Mouse (Mus musculus) megakaryocyte, embryonic 14.5 days (primary cell): ENCODE measurements around the gene Slc25a24. TPM values are rescaled to one million over a fixed set of nuclear protein-coding genes. Genes with fewer than 3 reads are reported as not detected.

ENCODE experiments used
- H3K27me3 ChIP-seq: replicated peaks from 2 replicates; pipeline ENCODE3; 2012; ENCODE audit warnings: inconsistent platforms
- H3K36me3 ChIP-seq: replicated peaks from 2 replicates; pipeline ENCODE3; 2012; ENCODE audit warnings: low read length, inconsistent platforms, mixed read lengths
- H3K4me1 ChIP-seq: 2 replicates; pipeline ENCODE4 v1.6.1; 2012; ENCODE audit warnings: inconsistent platforms
- H3K4me3 ChIP-seq: replicated peaks from 2 replicates; pipeline ENCODE3; 2012; ENCODE audit warnings: moderate library complexity, mild to moderate bottlenecking, inconsistent platforms
- H3K9me3 ChIP-seq: 2 replicates; pipeline ENCODE4 v1.6.1; 2012; ENCODE audit warnings: inconsistent platforms
- FLI1 ChIP-seq: IDR thresholded peaks from 2 replicates; pipeline ENCODE4 v1.6.1; 2012; ENCODE audit warnings: low read length, inconsistent platforms, mixed read lengths
- GATA1 ChIP-seq: IDR thresholded peaks from 3 replicates; pipeline ENCODE4 v1.6.1; 2012; ENCODE audit warnings: mixed read lengths, low read length, inconsistent platforms, borderline replicate concordance
- polyA plus RNA-seq: library from polyadenylated mRNA; stranded (reverse); fragments of >175 nt; gene quantifications from 2 replicates; pipeline ENCODE4 v1.2.3, GENCODE M21; 2012; ENCODE audit warnings: low replicate concordance; ENCODE audit not compliant: insufficient read depth

Gene Slc25a24
- 6.3 and 10.0 TPM in 2 replicates for polyA plus RNA-seq

DNA sequence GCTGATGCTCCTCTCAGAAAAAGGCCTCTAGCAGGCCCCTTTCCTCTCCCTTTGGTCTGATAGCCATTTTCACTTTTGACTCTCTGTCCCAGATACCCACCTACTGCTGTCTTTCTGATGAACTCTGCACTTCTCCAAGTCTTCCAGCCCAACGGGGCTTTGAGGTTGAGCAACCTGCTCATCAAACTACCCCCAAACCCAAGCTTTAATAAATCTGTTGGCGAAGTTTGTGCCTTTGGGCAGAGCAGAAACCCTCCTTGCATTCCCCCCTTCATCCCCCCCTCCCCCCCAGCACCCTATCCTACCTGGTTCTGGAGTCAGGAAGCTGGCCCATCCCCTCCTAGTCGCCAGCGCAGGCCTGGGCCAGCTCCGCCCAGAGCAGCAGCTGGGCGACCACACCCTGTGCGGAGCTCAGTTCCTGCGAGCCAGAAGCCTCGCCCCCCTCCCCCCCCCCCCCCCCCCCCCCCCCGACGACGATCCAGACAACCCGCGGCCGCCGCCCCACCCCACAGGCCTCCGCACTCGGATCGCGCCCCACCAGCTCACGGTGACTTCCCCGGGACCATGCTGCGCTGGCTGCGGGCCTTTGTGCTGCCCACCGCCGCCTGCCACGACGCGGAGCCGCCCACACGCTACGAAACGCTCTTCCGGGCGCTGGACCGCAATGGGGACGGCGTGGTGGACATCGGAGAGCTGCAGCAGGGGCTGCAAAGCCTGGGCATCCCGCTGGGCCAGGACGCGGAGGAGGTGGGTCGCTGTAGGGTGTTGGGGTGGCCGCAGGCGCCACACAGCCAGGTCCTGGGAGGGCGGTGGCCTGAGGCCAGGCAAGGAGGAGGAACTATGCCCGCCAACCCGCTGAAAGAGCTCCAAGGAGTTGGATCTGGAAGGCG, at the start of gene Slc25a24:
Gene Slc25a24 (plus strand): TSS at position 509 of the 890 bp plus-strand sequence.
- H3K4me3 ChIP-seq: peak within 1 kb of the TSS; percentile 96
- TF ChIP-seq FLI1 (no peak), GATA1 (no peak)
- H3K36me3 ChIP-seq: peaks cover 21% of the 10 kb centered on the region

DNA sequence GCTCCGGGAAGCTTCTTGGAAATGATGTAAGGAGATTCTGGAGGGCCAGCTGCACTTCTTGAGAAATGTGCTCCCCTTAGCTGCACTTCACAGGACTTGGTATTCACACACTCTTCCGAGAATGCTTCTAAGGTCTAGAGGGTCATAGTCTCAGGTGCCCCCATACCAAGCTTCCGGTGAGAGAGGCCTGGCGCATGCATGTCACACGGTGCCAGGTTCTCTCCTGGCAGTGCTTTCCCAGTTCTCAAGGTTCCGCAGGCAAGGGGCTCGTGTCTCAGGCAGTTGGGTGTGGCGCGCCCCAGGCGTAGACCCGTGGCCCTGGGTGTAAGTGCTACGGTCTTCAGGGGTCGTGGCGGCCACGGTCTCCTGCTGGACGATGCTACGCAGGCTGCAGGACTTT, 42.8 kb upstream of the Slc25a24 start, which contains the start of gene Slc25a54:
Gene Slc25a54 (plus strand): TSS at position 301 of the 400 bp plus-strand sequence.
- H3K27me3 ChIP-seq: peaks cover 11% of the 10 kb centered on the region
- H3K36me3 ChIP-seq: no peaks in the 10 kb centered on the region
- no peak within 1 kb of the TSS for H3K4me3 ChIP-seq
- TF ChIP-seq FLI1 (no peak), GATA1 (no peak)
- no peaks in the 10 kb centered on the region for H3K9me3 ChIP-seq
- H3K4me1 ChIP-seq: peaks cover 3% of the 10 kb centered on the region; the same call in 1 of the 2 replicates

More for the DNA sequence above, at the start of gene Slc25a24:
- H3K9me3 ChIP-seq: peaks cover 8% of the 10 kb centered on the region
- H3K27me3 ChIP-seq: no peaks in the 10 kb centered on the region
- H3K4me1 ChIP-seq: peaks cover 58% of the 10 kb centered on the region

DNA sequence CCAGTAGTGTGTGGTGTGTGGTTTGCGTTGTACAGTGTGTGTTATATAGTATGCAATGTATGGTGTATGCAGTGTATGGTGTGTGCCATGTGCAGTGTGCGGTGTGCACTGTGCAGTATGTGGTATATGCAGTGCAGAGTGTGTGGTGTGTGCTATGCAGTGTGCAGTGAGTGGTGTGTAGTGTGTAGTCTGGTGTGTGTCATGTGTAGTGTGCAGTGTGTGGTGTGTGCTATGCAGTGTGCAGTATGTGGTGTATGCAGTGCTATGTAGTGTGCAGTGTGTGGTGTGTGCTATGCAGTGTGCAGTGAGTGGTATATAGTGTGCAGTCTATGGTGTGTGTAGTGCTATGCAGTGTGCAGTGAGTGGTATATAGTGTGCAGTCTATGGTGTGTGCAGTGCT, 38.5 kb upstream of the Slc25a24 start:
- peaks cover 3% of the 10 kb centered on the region; the same call in 1 of the 2 replicates for H3K4me1 ChIP-seq
- H3K9me3 ChIP-seq: no peaks in the 10 kb centered on the region
- TF ChIP-seq FLI1 (no peak), GATA1 (peak; percentile 40; the same call in 1 of the 3 replicates)
- no peaks in the 10 kb centered on the region for H3K36me3 ChIP-seq
- peaks cover 16% of the 10 kb centered on the region for H3K27me3 ChIP-seq
- peak overlapping the region; percentile 86 for H3K4me3 ChIP-seq

DNA sequence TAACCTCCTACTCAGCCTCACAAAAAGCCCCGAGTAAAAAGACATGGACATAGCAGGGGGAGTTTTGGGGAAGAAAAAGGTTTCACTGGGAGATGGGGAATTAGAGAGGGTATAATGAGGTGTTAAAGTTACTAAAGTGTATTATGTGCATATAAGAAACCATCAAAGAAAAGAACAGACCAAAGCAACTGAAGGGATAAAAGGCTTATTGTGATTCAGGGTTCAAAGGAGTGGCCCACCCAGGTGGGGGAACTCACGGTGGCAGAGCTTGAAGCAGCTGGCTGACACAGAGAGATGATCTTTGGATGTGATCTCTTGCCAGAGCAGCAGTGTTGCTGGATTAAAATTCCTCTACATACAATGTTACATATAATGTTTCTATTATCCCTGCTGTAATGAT, 34.5 kb upstream of the Slc25a24 start:
- Histone ChIP-seq H3K9me3 (peaks cover 3% of the 10 kb centered on the region; the same call in 1 of the 2 replicates), H3K36me3 (no peaks in the 10 kb centered on the region), H3K4me3 (no peak overlapping the region), H3K4me1 (peaks cover 3% of the 10 kb centered on the region), H3K27me3 (peaks cover 7% of the 10 kb centered on the region)
- TF ChIP-seq FLI1: no peak
- TF ChIP-seq GATA1: no peak

DNA sequence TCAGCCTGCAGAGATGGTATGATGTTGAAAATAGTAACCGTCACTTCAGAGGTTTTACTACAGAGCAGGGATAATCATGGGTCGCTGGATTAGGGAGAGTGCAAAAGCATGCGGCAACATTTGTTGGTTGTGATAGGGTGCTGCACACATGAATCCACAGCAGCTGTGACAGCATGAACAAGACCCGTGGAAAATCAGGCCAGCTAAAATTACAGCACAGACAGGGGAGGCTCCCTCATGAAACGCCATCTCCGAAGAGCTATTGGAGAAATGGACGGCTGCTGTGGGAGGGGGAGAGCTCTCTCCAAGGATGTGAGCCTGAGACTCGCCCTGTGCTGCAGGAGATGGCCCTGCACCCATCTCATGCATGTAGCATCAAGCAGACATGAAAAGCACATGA, 18.2 kb upstream of the Slc25a24 start:
- H3K27me3 ChIP-seq: peaks cover 6% of the 10 kb centered on the region
- no peaks in the 10 kb centered on the region for H3K36me3 ChIP-seq
- TF ChIP-seq FLI1 (no peak), GATA1 (no peak)

DNA sequence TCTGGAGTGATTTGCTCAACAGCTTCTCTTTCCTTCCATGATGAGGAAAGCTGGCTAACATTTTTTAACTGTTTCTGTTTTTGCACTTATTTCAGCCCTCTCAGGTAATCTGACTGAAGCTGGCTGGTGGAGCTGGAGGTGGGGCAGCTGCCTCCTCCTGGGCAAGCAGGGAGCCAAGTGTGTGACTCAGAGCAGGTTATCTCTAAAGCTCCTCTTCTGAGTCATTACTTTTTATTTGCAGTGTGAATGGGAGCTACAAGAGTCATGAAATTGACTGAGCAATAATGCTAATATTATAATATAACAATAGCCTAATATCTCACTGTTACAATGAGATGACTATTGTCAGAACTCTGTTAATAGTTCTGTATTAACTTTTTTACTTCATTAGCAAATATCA, 5.8 kb upstream of the Slc25a24 start:
- H3K4me3 ChIP-seq: no peak overlapping the region
- H3K36me3 ChIP-seq: no peaks in the 10 kb centered on the region
- TF ChIP-seq GATA1 (no peak), FLI1 (no peak)
- peaks cover 17% of the 10 kb centered on the region for H3K4me1 ChIP-seq
- peaks cover 28% of the 10 kb centered on the region for H3K9me3 ChIP-seq
- no peaks in the 10 kb centered on the region for H3K27me3 ChIP-seq

More for the DNA sequence above, 18.2 kb upstream of the Slc25a24 start:
- no peaks in the 10 kb centered on the region for H3K4me1 ChIP-seq
- H3K4me3 ChIP-seq: no peak overlapping the region
- H3K9me3 ChIP-seq: peaks cover 3% of the 10 kb centered on the region; the same call in 1 of the 2 replicates

DNA sequence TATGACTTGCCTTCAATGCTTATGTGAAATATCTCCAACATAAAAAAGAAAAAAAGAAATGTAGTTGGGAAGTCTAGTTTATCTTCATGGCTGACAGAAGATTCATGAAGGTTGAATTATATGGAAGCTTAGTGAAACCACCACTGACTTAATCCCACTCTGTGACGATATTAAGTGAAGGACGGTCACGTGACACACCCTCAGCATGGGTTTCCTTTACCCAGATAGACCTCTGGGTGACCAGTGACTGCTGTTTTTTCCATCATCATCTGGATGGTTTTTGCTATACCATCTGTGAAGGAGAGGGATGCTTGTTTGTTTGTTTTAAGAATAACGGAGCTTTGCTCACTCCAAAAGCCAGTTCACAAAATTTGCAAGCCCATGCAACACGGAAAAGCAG, 3.4 kb upstream of the Slc25a24 start:
- no peak for TF ChIP-seq GATA1
- TF ChIP-seq FLI1: no peak
- peaks cover 40% of the 10 kb centered on the region for H3K4me1 ChIP-seq
- no peak overlapping the region for H3K4me3 ChIP-seq
- H3K27me3 ChIP-seq: no peaks in the 10 kb centered on the region
- H3K36me3 ChIP-seq: no peaks in the 10 kb centered on the region
- peaks cover 12% of the 10 kb centered on the region for H3K9me3 ChIP-seq

DNA sequence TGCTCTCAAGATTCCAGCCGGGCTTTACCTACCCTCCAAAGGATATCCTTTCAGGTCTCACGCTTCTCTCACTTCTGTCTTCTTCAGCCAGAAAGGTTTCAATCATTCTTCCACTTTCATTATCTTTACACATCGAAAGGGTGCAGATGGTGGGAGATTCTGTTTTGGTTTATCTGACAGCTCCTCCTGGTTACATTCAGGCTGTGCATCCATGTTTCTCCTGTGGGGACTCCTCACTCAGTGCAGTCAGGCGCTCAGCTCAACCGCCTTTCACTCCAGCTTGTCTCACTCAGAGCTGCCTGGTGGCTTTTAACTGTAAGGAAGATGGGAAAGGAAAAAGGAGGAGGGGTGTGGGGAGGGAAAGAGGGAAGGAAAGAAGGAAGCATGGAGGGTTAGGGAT, 3.0 kb upstream of the Slc25a24 start:
- peaks cover 8% of the 10 kb centered on the region for H3K9me3 ChIP-seq
- peaks cover 42% of the 10 kb centered on the region for H3K4me1 ChIP-seq
- no peaks in the 10 kb centered on the region for H3K27me3 ChIP-seq
- TF ChIP-seq FLI1: no peak
- no peak for TF ChIP-seq GATA1
- no peaks in the 10 kb centered on the region for H3K36me3 ChIP-seq
- no peak overlapping the region for H3K4me3 ChIP-seq

DNA sequence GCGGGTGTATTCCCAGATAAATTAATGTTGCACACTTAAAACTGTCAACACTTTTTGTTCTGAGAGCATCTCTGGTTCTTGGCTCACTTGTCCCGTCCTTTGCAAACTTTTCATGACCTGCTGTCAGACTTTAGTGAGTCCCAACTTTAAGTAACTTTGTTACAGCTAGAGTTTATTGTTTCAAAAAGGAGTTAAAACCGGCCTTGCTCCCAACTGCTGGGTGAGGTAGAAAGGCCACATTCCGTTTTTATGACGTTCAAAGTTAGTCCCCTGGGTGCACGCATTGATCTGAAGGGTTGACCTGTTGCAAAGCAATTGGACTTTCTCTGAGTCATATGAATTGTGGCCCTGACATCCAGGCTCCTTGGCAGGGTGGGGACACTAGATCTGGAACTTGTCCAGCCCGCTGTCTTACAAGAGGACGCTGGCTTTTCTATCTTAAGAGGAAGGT, 607 bp downstream of the Slc25a24 start:
- Histone ChIP-seq H3K4me1 (peaks cover 58% of the 10 kb centered on the region), H3K36me3 (peaks cover 28% of the 10 kb centered on the region), H3K9me3 (peaks cover 8% of the 10 kb centered on the region), H3K27me3 (no peaks in the 10 kb centered on the region), H3K4me3 (peak overlapping the region; percentile 96)
- TF ChIP-seq GATA1: no peak
- no peak for TF ChIP-seq FLI1

DNA sequence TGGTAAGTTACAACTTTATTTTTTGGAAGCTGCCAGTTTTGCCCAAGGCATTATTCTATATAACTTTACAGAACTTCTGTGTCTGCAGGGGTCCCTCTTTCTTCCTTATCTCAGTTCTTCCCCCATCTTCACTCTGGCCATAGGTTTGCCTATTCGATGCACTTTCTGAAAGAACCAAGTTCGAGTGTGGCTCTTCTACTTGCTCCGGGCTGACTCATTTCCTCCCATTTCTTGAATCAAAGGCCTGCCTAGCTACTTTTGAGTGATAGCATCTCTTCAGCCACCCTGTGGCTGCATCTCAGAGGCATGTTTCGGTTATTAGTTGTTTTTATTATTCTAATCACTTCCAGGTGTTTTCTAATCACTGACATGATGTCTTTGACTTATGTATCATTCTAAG, 1.1 kb downstream of the Slc25a24 start:
- Histone ChIP-seq H3K9me3 (peaks cover 8% of the 10 kb centered on the region), H3K27me3 (no peaks in the 10 kb centered on the region), H3K4me1 (peaks cover 55% of the 10 kb centered on the region), H3K4me3 (peak overlapping the region; percentile 96), H3K36me3 (peaks cover 33% of the 10 kb centered on the region)
- TF ChIP-seq FLI1: no peak
- TF ChIP-seq GATA1: no peak
